Mouse (Mus musculus): ENCODE measurements around the gene Supt6. TPM values are rescaled to one million over a fixed set of nuclear protein-coding genes. Genes with fewer than 3 reads are reported as not detected.
A peak's percentile ranks its signal among the peaks of the same experiment; 100 is the strongest.

Gene Supt6
- polyA plus RNA-seq, 1 experiment from 2014 or later: 22.3 TPM

DNA sequence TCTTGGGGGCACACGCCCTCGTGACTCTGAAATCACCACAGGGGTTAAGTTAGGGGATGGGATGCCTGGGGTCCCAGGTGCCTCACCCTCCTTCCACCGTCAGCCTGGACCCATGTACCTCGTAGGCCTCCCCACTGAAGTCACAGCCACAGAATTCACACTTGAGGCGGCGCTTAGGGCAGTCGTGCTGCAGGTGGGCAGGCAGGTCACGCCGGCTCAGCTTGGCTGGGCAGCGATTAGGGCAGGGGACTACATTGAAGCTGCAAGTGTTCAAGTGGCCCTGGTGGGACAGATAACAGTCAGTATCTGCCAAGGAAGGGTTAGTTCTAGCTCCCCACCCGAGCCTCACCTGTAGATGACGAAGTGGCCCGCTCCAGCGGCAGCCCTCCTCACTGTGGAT is 84.6 kb downstream of the Supt6 start:
- peaks cover 32% of the 10 kb centered on the region for H3K4me1 ChIP-seq (ENCODE audit: control insufficient read depth, insufficient read depth, low read length)
- H3K36me3 ChIP-seq (ENCODE audit: control insufficient read depth, insufficient read depth, low read length): peaks cover 51% of the 10 kb centered on the region
- no peak overlapping the region for H3K4me3 ChIP-seq (ENCODE audit: low read depth, low read length)
- no peak overlapping the region for H3K27ac ChIP-seq (ENCODE audit: low read depth, low read length)
- no peaks in the 10 kb centered on the region for H3K27me3 ChIP-seq (ENCODE audit: control insufficient read depth, insufficient read depth, low read length)
- no peak for ATAC-seq (ENCODE audit: low read depth)
- no peak overlapping the region for H3K9ac ChIP-seq (replicated peaks; ENCODE audit: low read depth, low read length)
- H3K9me3 ChIP-seq (ENCODE audit: control insufficient read depth, low read length): no peaks in the 10 kb centered on the region
- WGBS: 93% methylated on average over 14 of the region's 14 CpGs
- no peak overlapping the region for H3K4me2 ChIP-seq (ENCODE audit: low read depth, low read length)

GRCm38 (mm10) chr11:78160675-78161074 is 85.1 kb downstream of the Supt6 start:
- ATAC-seq (ENCODE audit: low read depth): no peak
- peaks cover 51% of the 10 kb centered on the region for H3K36me3 ChIP-seq (ENCODE audit: control insufficient read depth, insufficient read depth, low read length)
- WGBS: 87% methylated on average over 3 of the region's 3 CpGs

GRCm38 (mm10) chr11:78160171-78160570 is 85.6 kb downstream of the Supt6 start:
- 90% methylated on average over 18 of the region's 18 CpGs for WGBS
- no peaks in the 10 kb centered on the region for H3K9me3 ChIP-seq (ENCODE audit: control insufficient read depth, low read length)
- no peak overlapping the region for H3K27ac ChIP-seq (ENCODE audit: low read depth, low read length)
- no peak overlapping the region for H3K4me2 ChIP-seq (ENCODE audit: low read depth, low read length)
- H3K27me3 ChIP-seq (ENCODE audit: control insufficient read depth, insufficient read depth, low read length): no peaks in the 10 kb centered on the region
- ATAC-seq (ENCODE audit: low read depth): no peak
- H3K4me1 ChIP-seq (ENCODE audit: control insufficient read depth, insufficient read depth, low read length): peaks cover 26% of the 10 kb centered on the region
- no peak overlapping the region for H3K4me3 ChIP-seq (ENCODE audit: low read depth, low read length)
- H3K9ac ChIP-seq (replicated peaks; ENCODE audit: low read depth, low read length): no peak overlapping the region
- peaks cover 52% of the 10 kb centered on the region for H3K36me3 ChIP-seq (ENCODE audit: control insufficient read depth, insufficient read depth, low read length)

More at GRCm38 (mm10) chr11:78160675-78161074, 85.1 kb downstream of the Supt6 start:
- Histone ChIP-seq H3K4me3 (ENCODE audit: low read depth, low read length) (no peak overlapping the region), H3K27me3 (ENCODE audit: control insufficient read depth, insufficient read depth, low read length) (no peaks in the 10 kb centered on the region), H3K4me2 (ENCODE audit: low read depth, low read length) (no peak overlapping the region), H3K9me3 (ENCODE audit: control insufficient read depth, low read length) (no peaks in the 10 kb centered on the region), H3K27ac (ENCODE audit: low read depth, low read length) (no peak overlapping the region), H3K9ac (replicated peaks; ENCODE audit: low read depth, low read length) (no peak overlapping the region), H3K4me1 (ENCODE audit: control insufficient read depth, insufficient read depth, low read length) (peaks cover 28% of the 10 kb centered on the region)

- Histone ChIP-seq H3K4me2 (ENCODE audit: low read depth, low read length) (no peak overlapping the region), H3K4me3 (ENCODE audit: low read depth, low read length) (no peak overlapping the region), H3K4me1 (ENCODE audit: control insufficient read depth, insufficient read depth, low read length) (peaks cover 28% of the 10 kb centered on the region), H3K27ac (ENCODE audit: low read depth, low read length) (no peak overlapping the region), H3K9me3 (ENCODE audit: control insufficient read depth, low read length) (no peaks in the 10 kb centered on the region), H3K36me3 (ENCODE audit: control insufficient read depth, insufficient read depth, low read length) (peaks cover 58% of the 10 kb centered on the region), H3K27me3 (ENCODE audit: control insufficient read depth, insufficient read depth, low read length) (no peaks in the 10 kb centered on the region), H3K9ac (replicated peaks; ENCODE audit: low read depth, low read length) (no peak overlapping the region)
- no peak for ATAC-seq (ENCODE audit: low read depth)
- WGBS: 85% methylated on average over 7 of the region's 7 CpGs
Measured at GRCm38 (mm10) chr11:78159557-78159956, 86.2 kb downstream of the Supt6 start.

DNA sequence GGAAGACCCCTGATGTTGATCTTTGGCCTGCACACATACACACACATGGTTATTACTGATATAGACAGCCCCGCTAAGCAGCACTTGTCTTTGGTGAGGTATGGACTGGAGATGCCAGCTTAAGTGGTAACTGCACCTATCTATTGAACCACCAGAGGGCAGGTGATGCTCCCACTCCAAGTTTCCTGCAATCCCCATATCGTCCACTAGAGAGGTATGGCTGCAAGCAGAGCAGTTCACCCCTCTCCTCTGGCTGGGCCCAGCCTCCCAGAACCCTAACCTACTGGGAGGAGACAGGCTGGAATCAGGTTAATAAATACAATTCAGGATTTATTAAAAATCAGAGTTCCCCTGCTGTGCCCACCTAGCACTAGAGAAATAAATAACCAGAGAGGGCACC is 86.7 kb downstream of the Supt6 start:
- Histone ChIP-seq H3K9ac (replicated peaks; ENCODE audit: low read depth, low read length) (no peak overlapping the region), H3K4me1 (ENCODE audit: control insufficient read depth, insufficient read depth, low read length) (peaks cover 32% of the 10 kb centered on the region), H3K27me3 (ENCODE audit: control insufficient read depth, insufficient read depth, low read length) (no peaks in the 10 kb centered on the region), H3K4me3 (ENCODE audit: low read depth, low read length) (no peak overlapping the region), H3K27ac (ENCODE audit: low read depth, low read length) (no peak overlapping the region), H3K9me3 (ENCODE audit: control insufficient read depth, low read length) (no peaks in the 10 kb centered on the region), H3K36me3 (ENCODE audit: control insufficient read depth, insufficient read depth, low read length) (peaks cover 61% of the 10 kb centered on the region), H3K4me2 (ENCODE audit: low read depth, low read length) (no peak overlapping the region)
- ATAC-seq (ENCODE audit: low read depth): peak; percentile 18; the same call in 1 of the 2 replicates
- WGBS: 24% methylated on average over 2 of the region's 2 CpGs

Small RNA genes lying within 50 kb of the gene (microRNA-seq; reads per million reads assigned to microRNA genes)
- not detected for gene Mir7653

Other genes starting within 250 kb of the Supt6 start
- gene Dhrs13, start 213.7 kb downstream of the Supt6 start, polyA plus RNA-seq (2014; fragmentation: Nextera tagmentation; extraction: Ambion mirVana): 55.6 and 58.6 TPM in 2 replicates
- 106 and 117 TPM in 2 replicates for gene Flot2, start 208.1 kb downstream of the Supt6 start, polyA plus RNA-seq (2014; fragmentation: Nextera tagmentation; extraction: Ambion mirVana)
- gene Eral1, start 165.6 kb downstream of the Supt6 start, polyA plus RNA-seq (2014; fragmentation: Nextera tagmentation; extraction: Ambion mirVana): 30.4 and 33.6 TPM in 2 replicates
- 29.3 and 35.6 TPM in 2 replicates for gene Fam222b, start 151.3 kb downstream of the Supt6 start, polyA plus RNA-seq (2014; fragmentation: Nextera tagmentation; extraction: Ambion mirVana)
- gene Traf4, start 80.4 kb downstream of the Supt6 start, polyA plus RNA-seq (2014; fragmentation: Nextera tagmentation; extraction: Ambion mirVana): 56.5 and 77.9 TPM in 2 replicates
- 3.9 and 6.1 TPM in 2 replicates for gene Nek8, start 69.3 kb downstream of the Supt6 start, polyA plus RNA-seq (2014; fragmentation: Nextera tagmentation; extraction: Ambion mirVana)
- 14.6 and 16.7 TPM in 2 replicates for gene Tlcd1, start 69.3 kb downstream of the Supt6 start, polyA plus RNA-seq (2014; fragmentation: Nextera tagmentation; extraction: Ambion mirVana)
- gene Rpl23a, start 62.4 kb downstream of the Supt6 start, polyA plus RNA-seq (2014; fragmentation: Nextera tagmentation; extraction: Ambion mirVana): 906 and 951 TPM in 2 replicates
- gene Rab34, start 57.6 kb downstream of the Supt6 start, polyA plus RNA-seq (2014; fragmentation: Nextera tagmentation; extraction: Ambion mirVana): 61.5 and 63.9 TPM in 2 replicates
- 2.8 and 3.5 TPM in 2 replicates for gene Proca1, start 52.6 kb downstream of the Supt6 start, polyA plus RNA-seq (2014; fragmentation: Nextera tagmentation; extraction: Ambion mirVana)
- gene Sdf2, start 241 bp downstream of the Supt6 start, polyA plus RNA-seq (2014; fragmentation: Nextera tagmentation; extraction: Ambion mirVana): 98.1 and 107 TPM in 2 replicates
- 63.2 and 73.7 TPM in 2 replicates for gene 2610507B11Rik, start 15.8 kb upstream of the Supt6 start, polyA plus RNA-seq (2014; fragmentation: Nextera tagmentation; extraction: Ambion mirVana)
- 0.08 and 0.30 TPM in 2 replicates for gene BC030499, start 44.9 kb upstream of the Supt6 start, polyA plus RNA-seq (2014; fragmentation: Nextera tagmentation; extraction: Ambion mirVana)
- 3.4 and 3.5 TPM in 2 replicates for gene Spag5, start 55.5 kb upstream of the Supt6 start, polyA plus RNA-seq (2014; fragmentation: Nextera tagmentation; extraction: Ambion mirVana)
- 245 and 350 TPM in 2 replicates for gene Aldoc, start 77.0 kb upstream of the Supt6 start, polyA plus RNA-seq (2014; fragmentation: Nextera tagmentation; extraction: Ambion mirVana)
- 71.4 and 80.0 TPM in 2 replicates for gene Pigs, start 82.4 kb upstream of the Supt6 start, polyA plus RNA-seq (2014; fragmentation: Nextera tagmentation; extraction: Ambion mirVana)
- gene Unc119, start 97.5 kb upstream of the Supt6 start, polyA plus RNA-seq (2014; fragmentation: Nextera tagmentation; extraction: Ambion mirVana): 74.8 and 91.5 TPM in 2 replicates
- gene Foxn1, start 140.6 kb upstream of the Supt6 start, polyA plus RNA-seq (2014; fragmentation: Nextera tagmentation; extraction: Ambion mirVana): not detected in 2 replicates
- not detected in 2 replicates for gene Slc13a2, start 176.2 kb upstream of the Supt6 start, polyA plus RNA-seq (2014; fragmentation: Nextera tagmentation; extraction: Ambion mirVana)
- gene Slc46a1, start 219.7 kb upstream of the Supt6 start, polyA plus RNA-seq (2014; fragmentation: Nextera tagmentation; extraction: Ambion mirVana): 26.1 and 27.6 TPM in 2 replicates